Mouse (Mus musculus) thymus, postnatal 36 days (tissue): ENCODE measurements around the gene Wif1.

Experiments
- DNase-seq, 2 experiments: peaks; one replicate each; pipeline ENCODE4 v3.0.0; 2022; ENCODE audit warnings: mixed read lengths in 2 of 2

Wif1 gene

GRCm38 (mm10) chr10:121033826-121034568 lies at the start of gene Wif1:
Wif1 (plus strand) TSS chr10:121033960.
- DNase-seq, result peak; percentile 69 to 76

DNA sequence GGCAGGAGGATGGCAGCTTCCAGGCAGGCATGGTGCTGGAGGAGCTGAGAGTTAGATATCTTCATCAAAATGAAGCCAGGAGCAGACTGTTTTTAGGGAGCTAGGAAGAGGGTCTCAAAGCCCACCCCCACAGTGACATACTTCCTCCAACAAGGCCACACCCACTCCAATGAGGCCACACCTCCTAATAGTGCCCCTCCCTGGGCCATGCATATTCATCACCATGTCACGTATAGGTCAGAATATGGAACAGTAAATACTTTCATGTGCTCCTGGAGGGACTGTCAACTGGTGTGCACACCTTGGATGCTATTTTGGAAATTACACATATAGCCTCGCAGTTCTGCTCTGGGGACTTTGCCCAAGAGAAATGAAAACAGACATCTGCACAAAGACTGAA lies 31.6 kb upstream of the Wif1 start:
- no peak for DNase-seq

GRCm38 (mm10) chr10:121011496-121011895 lies 22.3 kb upstream of the Wif1 start:
- no peak for DNase-seq

- DNase-seq, result no peak
Observed at GRCm38 (mm10) chr10:121016291-121016690, 17.5 kb upstream of the Wif1 start.

GRCm38 (mm10) chr10:121016711-121017503 lies 16.9 kb upstream of the Wif1 start:
- DNase-seq, result no peak

- DNase-seq, result no peak
Observed at GRCm38 (mm10) chr10:121022951-121023350, 10.8 kb upstream of the Wif1 start.

GRCm38 (mm10) chr10:121031802-121032201 lies 2.0 kb upstream of the Wif1 start:
- DNase-seq, result peak in 1 of 2 experiments; percentile 7

DNA sequence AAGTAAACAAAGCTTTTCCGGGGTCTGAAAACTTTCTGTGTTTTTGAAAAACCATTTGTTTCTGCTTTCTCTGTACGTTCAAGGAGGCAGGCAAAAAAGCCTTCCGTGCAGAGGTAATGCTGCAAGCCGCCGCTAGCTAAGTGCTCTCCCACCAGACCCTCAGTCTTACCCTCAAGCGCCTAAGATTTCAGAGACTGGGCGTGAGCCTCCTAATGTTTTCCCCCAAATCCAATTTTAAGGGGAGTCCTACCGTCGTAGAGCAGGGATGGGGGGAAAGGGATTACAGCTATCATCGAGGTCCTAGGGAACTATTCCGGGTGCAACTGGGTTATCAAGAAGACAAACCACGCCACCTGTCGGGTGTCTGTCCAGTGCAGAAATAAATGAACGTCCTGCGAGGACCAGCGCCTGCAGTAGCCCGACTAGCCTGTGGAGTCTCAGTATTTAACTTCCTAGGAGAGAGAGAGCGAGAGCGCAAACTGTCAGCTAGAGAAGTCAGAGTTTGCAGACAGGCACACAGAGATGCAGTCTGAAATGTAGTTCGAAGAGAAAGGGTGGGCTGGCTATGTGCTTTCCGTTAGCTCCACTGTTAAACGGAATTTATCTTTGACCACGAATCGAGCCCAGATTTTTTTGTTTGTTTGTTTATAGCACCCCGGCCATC lies 500 bp upstream of the Wif1 start:
- peak; percentile 45 to 57 for DNase-seq

DNA sequence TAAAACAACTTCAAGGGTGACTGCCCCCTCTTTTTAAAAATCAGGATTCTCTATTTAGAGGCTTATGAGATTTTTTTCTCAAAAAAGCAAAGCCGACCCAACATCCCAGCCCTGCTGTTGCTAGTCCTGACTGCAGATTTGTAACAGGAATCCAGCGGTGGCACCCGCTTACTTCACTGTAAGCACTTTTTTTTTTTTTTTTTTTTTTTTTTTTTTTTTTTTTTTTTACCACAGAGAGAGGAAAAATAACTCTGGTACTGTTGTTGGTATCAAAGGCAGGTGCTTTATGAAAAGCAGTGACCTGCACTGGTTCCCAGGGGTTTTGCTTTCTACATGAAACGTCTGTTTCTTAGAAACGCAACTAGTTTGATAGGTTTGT lies 798 bp downstream of the Wif1 start:
- DNase-seq, result no peak

DNA sequence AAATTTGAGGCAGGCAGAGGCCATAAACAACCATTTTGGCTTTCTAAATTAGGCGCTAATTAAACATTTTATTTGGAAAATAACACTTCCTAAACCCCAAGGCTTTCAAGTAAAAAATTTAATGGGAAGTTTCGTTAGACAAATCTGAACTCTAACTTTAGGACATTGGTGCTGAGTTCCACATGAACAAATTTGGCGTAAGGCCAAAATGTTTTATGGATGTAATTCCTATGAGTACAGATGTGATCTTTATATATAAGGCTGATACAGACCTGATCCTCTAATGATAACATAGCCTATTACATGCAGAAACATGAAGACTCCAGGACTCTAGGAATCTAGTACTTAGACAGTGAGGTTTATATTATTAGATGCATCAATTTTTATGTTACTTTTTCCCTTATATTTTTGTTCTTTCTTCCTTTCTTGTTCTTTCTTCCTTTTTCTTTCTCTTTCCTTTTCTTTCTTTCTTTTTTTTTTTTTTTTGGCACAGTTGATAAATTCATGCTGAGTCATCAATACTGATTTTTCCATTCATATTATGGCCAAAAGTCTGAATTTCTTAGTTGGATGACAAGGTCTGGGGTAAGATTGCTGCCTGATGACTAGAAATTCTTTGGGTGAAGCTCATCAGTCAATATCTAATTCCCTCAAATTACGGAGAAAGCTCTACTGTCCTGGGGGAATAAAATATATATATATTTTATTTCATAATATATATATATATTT lies 5.0 kb downstream of the Wif1 start:
- DNase-seq, result no peak

DNA sequence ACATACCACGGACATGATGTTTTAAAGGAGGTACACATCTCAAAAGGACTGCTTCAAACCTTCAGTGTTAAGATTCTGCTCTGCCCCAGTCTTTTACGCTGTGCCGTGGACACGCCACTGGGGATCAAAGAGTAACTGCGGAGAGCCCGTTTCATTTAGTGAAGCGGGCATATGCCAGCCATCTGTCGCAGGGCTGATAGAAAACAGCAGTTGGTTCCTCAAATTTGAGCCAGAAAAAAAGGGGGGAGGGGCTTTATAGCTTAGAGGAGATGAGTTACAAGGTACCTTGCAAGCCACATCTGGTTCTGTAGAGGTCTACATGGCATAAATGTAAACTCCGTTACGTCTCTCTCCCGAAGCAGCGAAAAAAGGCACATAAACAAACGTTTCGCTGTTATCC lies 7.2 kb downstream of the Wif1 start:
- DNase-seq, result no peak

GRCm38 (mm10) chr10:121047440-121047839 lies 13.7 kb downstream of the Wif1 start:
- DNase-seq, result no peak

DNA sequence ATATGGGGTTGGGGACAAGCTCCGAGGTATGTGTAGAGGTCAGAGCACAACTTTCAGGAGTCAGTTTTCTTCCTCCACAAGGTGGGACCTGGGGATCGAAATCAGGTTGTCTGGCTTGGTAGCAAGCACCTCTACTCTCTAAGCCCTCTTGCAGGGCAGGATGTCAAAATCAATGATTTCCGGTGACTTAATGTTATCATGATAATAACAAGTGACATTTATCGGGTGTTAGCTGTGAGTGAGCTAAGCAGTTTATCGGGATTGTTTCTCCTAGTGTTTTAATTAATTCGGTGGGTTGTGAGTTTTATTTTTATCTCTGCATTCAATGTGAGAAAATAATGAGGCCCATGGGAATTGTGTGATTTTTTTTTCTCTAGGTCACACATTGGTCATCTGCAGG lies 18.3 kb downstream of the Wif1 start:
- DNase-seq, result no peak

GRCm38 (mm10) chr10:121055452-121056188 lies 21.9 kb downstream of the Wif1 start:
- no peak for DNase-seq

DNA sequence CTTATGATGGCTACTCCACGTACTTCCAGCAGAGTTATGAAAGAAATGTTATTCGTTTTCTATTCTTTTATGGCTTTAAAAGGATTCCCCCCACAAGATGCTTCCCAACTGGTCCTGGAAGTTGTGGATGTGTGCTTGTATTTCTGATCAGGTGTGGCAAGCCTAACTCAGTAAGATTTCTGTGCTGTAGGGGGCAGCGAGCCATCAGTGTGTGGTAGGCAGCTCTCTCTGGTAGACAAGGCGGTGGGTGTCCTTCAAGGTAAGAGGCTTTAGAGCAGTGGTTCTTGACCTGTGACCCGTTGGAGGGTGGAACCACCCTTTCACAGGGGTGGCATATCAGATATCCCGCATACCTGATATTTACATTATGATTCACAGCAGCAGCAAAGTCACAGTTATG lies 23.1 kb downstream of the Wif1 start:
- DNase-seq, result no peak

DNA sequence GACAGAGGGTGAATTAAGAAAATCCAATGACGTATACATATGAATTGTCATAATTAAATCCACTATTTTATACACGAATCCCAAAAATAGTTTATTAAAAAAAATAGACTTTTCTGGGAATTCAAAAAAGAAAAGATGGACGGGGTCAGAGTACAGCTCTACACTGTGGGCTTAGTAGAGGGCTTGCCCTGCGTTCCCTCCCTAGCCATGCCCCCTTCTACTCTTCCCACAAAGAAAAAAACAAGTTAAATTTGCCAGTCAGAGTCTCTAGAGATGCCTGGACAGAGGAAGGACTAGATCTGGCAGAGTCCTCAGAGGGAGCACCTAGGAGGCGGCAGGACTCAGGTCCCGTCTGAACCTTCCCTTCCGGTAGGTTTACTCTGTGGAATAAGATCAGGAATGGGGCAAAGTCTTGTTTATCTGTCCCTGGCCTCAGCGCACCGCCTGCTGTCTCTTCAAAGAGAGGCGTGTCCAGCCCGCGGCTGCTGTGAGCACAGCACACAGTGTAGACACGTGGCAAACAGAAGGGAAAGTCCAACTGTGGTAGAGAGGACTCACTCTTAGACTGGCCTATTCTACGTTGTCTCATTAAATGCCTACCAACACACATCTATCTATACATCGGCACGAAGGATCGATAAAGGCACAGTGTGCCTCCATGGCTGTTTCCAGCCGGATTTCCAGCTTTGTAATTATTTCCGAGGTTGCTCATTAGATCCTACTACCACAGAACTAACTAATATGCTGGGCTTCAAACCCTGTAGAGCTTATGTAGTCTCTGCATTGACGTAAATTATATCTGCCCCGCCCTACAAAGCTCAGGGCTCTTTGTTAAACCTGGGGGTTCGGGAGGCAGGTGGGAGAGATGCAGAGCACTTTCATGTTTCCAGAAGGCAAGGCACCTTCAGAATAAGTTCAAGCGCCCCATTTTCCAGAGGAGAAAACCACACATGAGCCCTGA lies 25.6 kb downstream of the Wif1 start:
- no peak for DNase-seq

GRCm38 (mm10) chr10:121061336-121061835 lies 27.6 kb downstream of the Wif1 start:
- DNase-seq, result no peak

DNA sequence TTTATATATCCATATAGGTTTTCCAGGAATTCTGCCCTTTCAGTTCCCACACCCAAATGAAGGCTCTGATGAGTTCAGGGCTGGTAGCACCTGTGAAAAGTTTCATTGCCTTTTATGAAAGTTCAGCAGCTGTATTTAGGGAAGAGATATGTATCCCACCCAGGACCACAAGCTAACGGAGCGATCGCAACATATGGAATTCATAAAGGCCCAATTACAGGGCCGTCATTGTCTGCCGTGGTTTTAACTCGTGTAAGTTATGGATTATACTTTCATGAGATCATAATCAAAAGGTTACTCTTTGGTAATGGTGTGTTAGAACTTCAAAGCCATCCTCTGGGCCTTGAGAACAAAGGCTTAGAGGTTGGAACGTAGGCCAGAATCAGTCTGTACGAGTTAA lies 28.9 kb downstream of the Wif1 start:
- DNase-seq, result no peak

DNA sequence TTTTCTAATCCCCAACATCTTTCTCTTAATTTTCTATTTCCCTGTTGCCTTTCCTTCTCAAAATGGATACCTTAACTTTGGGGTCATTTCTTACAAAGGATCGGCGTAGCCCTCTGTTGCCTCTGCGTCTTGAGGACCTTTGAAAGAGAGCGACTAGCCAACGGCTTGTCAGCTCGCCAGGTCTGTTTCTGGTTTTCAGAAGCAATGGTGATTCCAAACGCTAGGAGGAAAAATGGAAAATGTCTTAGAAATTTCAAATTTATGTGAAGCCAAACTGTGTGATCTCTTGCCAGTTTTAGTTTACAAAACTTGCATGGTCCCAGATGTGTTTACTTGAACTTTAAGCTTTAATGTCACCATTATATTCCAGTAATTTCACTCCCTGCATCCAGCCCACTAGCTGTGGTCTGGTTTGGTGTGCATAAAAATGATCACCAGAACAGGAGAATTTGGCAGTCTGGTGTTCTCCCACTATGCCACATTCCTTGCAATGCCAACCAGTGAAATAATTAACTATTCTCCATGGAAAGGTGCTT lies 33.7 kb downstream of the Wif1 start:
- DNase-seq, result no peak

DNA sequence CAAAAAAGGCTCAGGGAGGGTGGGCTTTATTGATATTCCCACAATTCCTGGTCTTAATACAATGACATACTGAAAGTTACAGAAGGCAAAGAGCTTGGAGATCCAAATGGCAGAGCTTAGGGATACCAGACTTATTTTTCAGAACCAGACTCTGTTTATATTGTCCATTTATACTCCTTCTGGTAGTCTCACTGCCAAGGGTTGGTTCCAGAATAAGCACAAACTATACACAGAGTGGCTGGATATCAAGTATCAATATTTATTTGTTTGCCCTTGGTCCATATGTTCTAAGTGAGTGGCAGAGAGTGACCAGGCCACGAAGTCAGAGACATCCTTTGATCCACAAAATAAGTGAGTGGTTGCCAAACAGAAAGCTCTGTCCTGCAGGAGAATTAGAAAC lies 34.2 kb downstream of the Wif1 start:
- DNase-seq, result no peak

DNA sequence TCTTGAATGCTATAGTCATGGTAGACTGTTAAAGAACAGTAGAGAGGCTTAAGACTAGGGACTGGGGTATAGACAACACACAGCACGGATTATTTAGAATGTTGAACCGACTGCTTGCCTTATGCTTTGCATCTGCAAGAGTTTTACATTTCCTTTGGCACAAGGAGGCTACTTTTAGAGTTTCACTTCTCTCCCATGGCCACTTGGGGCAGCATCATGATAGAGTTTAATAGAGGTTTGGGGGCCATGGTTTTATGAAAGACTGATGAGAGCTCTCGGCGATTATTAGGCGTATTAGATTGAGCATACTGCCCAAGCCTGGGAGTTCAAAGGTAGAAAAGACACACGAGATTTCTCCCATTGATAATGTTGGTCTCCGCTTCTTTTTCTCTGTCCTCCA lies 37.0 kb downstream of the Wif1 start:
- DNase-seq, result no peak
